Mouse (Mus musculus) erythroid progenitor cell, adult 5-6 weeks (primary cell): ENCODE results near the gene Nr6a1. TPM values are rescaled to one million over a fixed set of nuclear protein-coding genes. Genes with fewer than 3 reads are reported as not detected.

ENCODE experiments used
- ATAC-seq: replicated peaks from 2 replicates; pipeline ENCODE4 v1.8.0; 2016; ENCODE audit warnings: moderate number of reproducible peaks, mild to moderate bottlenecking, moderate TSS enrichment, inconsistent platforms; ENCODE audit not compliant: poor library complexity, low FRiP score, severe bottlenecking
- total RNA-seq, 2 experiments: library from RNA; stranded (forward) in 1 of 2; stranded (reverse) in 1 of 2; fragments of 150-400 nt in 1 of 2; fragments of 186-747, 209-891 nt in 1 of 2; gene quantifications; 2 replicates each; pipeline versions ENCODE4 v1.2.3 to v1.2.4; 2015 to 2017; ENCODE audit warnings: low replicate concordance in 2 of 2

The Nr6a1 gene
- total RNA-seq, 2 experiments from 2014 or later: 0.84 TPM; not detected in 1

- no peak for ATAC-seq
Measured at GRCm38 (mm10) chr2:38904290-38904689, 23.2 kb downstream of the Nr6a1 start.

GRCm38 (mm10) chr2:38902866-38903265 is 24.6 kb downstream of the Nr6a1 start:
- no peak for ATAC-seq

GRCm38 (mm10) chr2:38880907-38881672 is 46.4 kb downstream of the Nr6a1 start:
- ATAC-seq: no peak

GRCm38 (mm10) chr2:38874544-38875108 is 52.9 kb downstream of the Nr6a1 start:
- ATAC-seq: no peak

- ATAC-seq: no peak
Measured at GRCm38 (mm10) chr2:38872730-38873129, 54.8 kb downstream of the Nr6a1 start.

GRCm38 (mm10) chr2:38866711-38867110 is 60.8 kb downstream of the Nr6a1 start:
- ATAC-seq: no peak

- ATAC-seq: no peak
Measured at GRCm38 (mm10) chr2:38864011-38864410, 63.5 kb downstream of the Nr6a1 start.

GRCm38 (mm10) chr2:38851797-38852196 is 75.7 kb downstream of the Nr6a1 start:
- no peak for ATAC-seq

- ATAC-seq: no peak
Measured at GRCm38 (mm10) chr2:38846319-38846718, 81.2 kb downstream of the Nr6a1 start.

GRCm38 (mm10) chr2:38835489-38835888 is 92.0 kb downstream of the Nr6a1 start:
- no peak for ATAC-seq

GRCm38 (mm10) chr2:38831976-38832375 is 95.5 kb downstream of the Nr6a1 start:
- ATAC-seq: no peak

GRCm38 (mm10) chr2:38829521-38829920 is 98.0 kb downstream of the Nr6a1 start:
- ATAC-seq: no peak

- no peak for ATAC-seq
Measured at GRCm38 (mm10) chr2:38827801-38828306, 99.6 kb downstream of the Nr6a1 start.

- no peak for ATAC-seq
Measured at GRCm38 (mm10) chr2:38826189-38826588, 101.3 kb downstream of the Nr6a1 start.

- ATAC-seq: no peak
Measured at GRCm38 (mm10) chr2:38824791-38825768, 102.4 kb downstream of the Nr6a1 start.

- ATAC-seq: no peak
Measured at GRCm38 (mm10) chr2:38823912-38824583, 103.4 kb downstream of the Nr6a1 start.

GRCm38 (mm10) chr2:38823406-38823805 is 104.1 kb downstream of the Nr6a1 start:
- no peak for ATAC-seq

- no peak for ATAC-seq
Measured at GRCm38 (mm10) chr2:38822995-38823394, 104.5 kb downstream of the Nr6a1 start.

- no peak for ATAC-seq
Measured at GRCm38 (mm10) chr2:38817487-38817886, 110.0 kb downstream of the Nr6a1 start.
